Mouse (Mus musculus) thymus, adult 2 months (tissue): ENCODE data around the gene Cdk5rap2. TPM values are rescaled to one million over a fixed set of nuclear protein-coding genes. Genes with fewer than 3 reads are reported as not detected.

Experiments used
- DNase-seq: peaks from one replicate; pipeline ENCODE4 v3.0.0; 2021
- H3K27ac ChIP-seq: fragments of 200-500 bp; 2 replicates; pipeline ENCODE4 v1.5.1; 2012; ENCODE audit warnings: low read length, control low read depth; ENCODE audit not compliant: control insufficient read depth, insufficient read depth
- H3K27me3 ChIP-seq: fragments of 200-500 bp; 2 replicates; pipeline ENCODE4 v1.6.1; 2012; ENCODE audit warnings: mild to moderate bottlenecking, low read length, moderate library complexity, mixed read lengths; ENCODE audit not compliant: control insufficient read depth, insufficient read depth
- H3K36me3 ChIP-seq: fragments of 200-500 bp; 2 replicates; pipeline ENCODE4 v1.6.1; 2012; ENCODE audit warnings: mild to moderate bottlenecking, low read length, moderate library complexity; ENCODE audit not compliant: control insufficient read depth, insufficient read depth
- H3K4me1 ChIP-seq: fragments of 200-500 bp; replicated peaks from 2 replicates; pipeline ENCODE4 v1.6.1; 2012; ENCODE audit warnings: low read length; ENCODE audit not compliant: control insufficient read depth, insufficient read depth
- H3K4me3 ChIP-seq: fragments of 200-500 bp; 2 replicates; pipeline ENCODE4 v1.5.1; 2012; ENCODE audit warnings: mild to moderate bottlenecking, low read length, control low read depth, moderate library complexity; ENCODE audit not compliant: control insufficient read depth, insufficient read depth
- CTCF ChIP-seq: fragments of 200-500 bp; IDR thresholded peaks from 2 replicates; pipeline ENCODE4 v1.5.1; 2012; ENCODE audit warnings: mild to moderate bottlenecking, control low read depth, low read length, moderate library complexity, borderline replicate concordance; ENCODE audit not compliant: control insufficient read depth, poor library complexity, insufficient read depth; ENCODE audit errors: extremely low read depth
- POLR2A ChIP-seq: fragments of 200-500 bp; IDR thresholded peaks from 2 replicates; pipeline ENCODE4 v1.6.1; 2012; ENCODE audit warnings: mild to moderate bottlenecking, low read length, control low read depth, moderate library complexity; ENCODE audit not compliant: control insufficient read depth, poor library complexity, insufficient read depth; ENCODE audit errors: extremely low read depth
- WGBS: fragments of 180-500 bp; shearing (Covaris S2); methylation state at CpG from one replicate; pipeline ENCODE4 v1.1.7; 2018; 5-methylcytosine and 5-hydroxymethylcytosine counted together
- polyA plus RNA-seq: library from polyadenylated mRNA; depleted of rRNA; stranded (reverse); fragments of >200 nt; gene quantifications from 2 replicates; pipeline ENCODE4 v1.2.3, GENCODE M21; 2012

The Cdk5rap2 gene
- polyA plus RNA-seq, 1 experiment, result 13.3 TPM

DNA sequence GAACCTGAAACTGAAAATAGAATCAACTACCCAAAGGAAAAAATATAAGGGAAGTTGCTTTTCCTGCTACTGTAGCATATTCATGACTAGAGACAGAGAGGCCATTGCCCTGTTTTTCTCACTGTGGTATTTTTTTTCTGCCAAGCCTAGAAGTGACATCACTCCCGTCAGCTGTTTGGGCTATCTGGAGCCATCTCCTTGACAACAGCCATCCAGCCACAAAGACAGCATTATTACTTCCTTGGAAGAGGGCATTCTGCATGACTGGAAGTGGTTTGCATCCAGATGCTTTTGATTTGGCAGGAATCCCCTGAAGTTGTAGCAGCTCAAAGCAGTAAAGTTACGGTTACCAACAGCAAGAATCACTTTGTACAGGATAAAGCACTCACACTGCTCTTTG, 1.9 kb upstream of the Cdk5rap2 start:
- no peaks in the 10 kb centered on the region for H3K36me3 ChIP-seq

GRCm38 (mm10) chr4:70409456-70409855, 787 bp downstream of the Cdk5rap2 start:
- no peak for TF ChIP-seq CTCF
- no peak for TF ChIP-seq POLR2A
- Histone ChIP-seq H3K4me3 (no peak overlapping the region; the same call in 1 of the 2 replicates), H3K27ac (no peak overlapping the region), H3K27me3 (no peaks in the 10 kb centered on the region), H3K36me3 (no peaks in the 10 kb centered on the region), H3K4me1 (no peaks in the 10 kb centered on the region)
- WGBS, result 58% methylated on average over 9 of the region's 9 CpGs
- no peak for DNase-seq

More for the DNA sequence above, 1.9 kb upstream of the Cdk5rap2 start:
- TF ChIP-seq POLR2A, result no peak
- no peak for TF ChIP-seq CTCF
- Histone ChIP-seq H3K27me3 (no peaks in the 10 kb centered on the region), H3K4me3 (no peak overlapping the region), H3K4me1 (no peaks in the 10 kb centered on the region), H3K27ac (no peak overlapping the region)
- no peak for DNase-seq
- WGBS, result 84% methylated on average over 2 of the region's 2 CpGs

- Histone ChIP-seq H3K36me3 (peaks cover 13% of the 10 kb centered on the region), H3K27me3 (no peaks in the 10 kb centered on the region), H3K27ac (no peak overlapping the region), H3K4me3 (no peak overlapping the region), H3K4me1 (no peaks in the 10 kb centered on the region)
- no peak for DNase-seq
- WGBS, result 89% methylated on average over 9 of the region's 9 CpGs
- TF ChIP-seq CTCF (no peak), POLR2A (no peak)
Observed at GRCm38 (mm10) chr4:70402109-70402819, 8.0 kb downstream of the Cdk5rap2 start.

DNA sequence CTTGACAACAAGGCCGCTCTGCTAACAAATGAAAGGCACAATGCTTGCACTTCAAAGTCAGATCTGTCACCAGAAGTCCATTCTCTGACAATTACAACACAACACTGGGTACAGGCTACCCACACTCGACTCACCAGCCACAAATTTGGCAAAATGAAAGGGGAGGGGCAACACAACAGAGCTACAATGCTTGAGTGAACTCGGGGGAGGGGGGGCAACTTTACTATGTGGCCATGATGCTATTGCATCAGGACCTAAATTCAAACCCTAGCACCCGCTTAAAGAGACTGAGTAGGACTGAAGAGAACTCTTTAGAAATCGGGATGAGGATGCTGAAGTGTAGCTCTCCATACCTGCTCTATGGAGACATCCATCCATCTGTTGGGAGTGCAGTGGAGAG, 10.8 kb downstream of the Cdk5rap2 start:
- 88% methylated on average over 5 of the region's 5 CpGs for WGBS
- no peak overlapping the region for H3K27ac ChIP-seq
- no peaks in the 10 kb centered on the region for H3K4me1 ChIP-seq
- peaks cover 13% of the 10 kb centered on the region for H3K36me3 ChIP-seq
- no peak for DNase-seq
- H3K4me3 ChIP-seq, result no peak overlapping the region
- H3K27me3 ChIP-seq, result no peaks in the 10 kb centered on the region
- TF ChIP-seq POLR2A (no peak), CTCF (no peak)

DNA sequence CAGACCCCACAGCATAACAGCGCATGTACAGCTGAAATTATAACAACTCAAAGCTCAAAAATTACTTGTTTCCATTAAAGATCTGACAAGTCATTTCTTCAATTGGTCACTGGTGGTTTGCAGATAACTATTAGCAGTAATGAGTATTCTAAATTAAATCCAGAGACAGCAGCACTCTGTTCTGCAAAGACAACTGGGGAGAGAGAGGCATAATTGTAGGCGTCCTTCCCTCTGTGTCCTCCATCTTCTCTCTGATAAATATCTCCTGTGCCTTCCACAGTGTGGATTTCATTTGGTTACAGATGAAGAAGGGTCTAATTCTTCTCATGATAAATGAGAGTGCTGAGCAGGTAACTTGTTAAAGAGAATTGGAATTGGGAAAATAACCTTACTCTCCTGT, 11.2 kb downstream of the Cdk5rap2 start:
- Histone ChIP-seq H3K36me3 (peaks cover 13% of the 10 kb centered on the region), H3K4me1 (no peaks in the 10 kb centered on the region), H3K27me3 (no peaks in the 10 kb centered on the region), H3K27ac (no peak overlapping the region), H3K4me3 (no peak overlapping the region)
- no peak for DNase-seq
- no peak for TF ChIP-seq CTCF
- 96% methylated on average over 2 of the region's 2 CpGs for WGBS

- TF ChIP-seq CTCF, result no peak
- no peak for TF ChIP-seq POLR2A
- WGBS, result 92% methylated on average over 4 of the region's 4 CpGs
- Histone ChIP-seq H3K27me3 (no peaks in the 10 kb centered on the region), H3K36me3 (peaks cover 13% of the 10 kb centered on the region), H3K4me1 (no peaks in the 10 kb centered on the region), H3K27ac (no peak overlapping the region), H3K4me3 (no peak overlapping the region)
- no peak for DNase-seq
Observed at GRCm38 (mm10) chr4:70398088-70398487, 12.2 kb downstream of the Cdk5rap2 start.

DNA sequence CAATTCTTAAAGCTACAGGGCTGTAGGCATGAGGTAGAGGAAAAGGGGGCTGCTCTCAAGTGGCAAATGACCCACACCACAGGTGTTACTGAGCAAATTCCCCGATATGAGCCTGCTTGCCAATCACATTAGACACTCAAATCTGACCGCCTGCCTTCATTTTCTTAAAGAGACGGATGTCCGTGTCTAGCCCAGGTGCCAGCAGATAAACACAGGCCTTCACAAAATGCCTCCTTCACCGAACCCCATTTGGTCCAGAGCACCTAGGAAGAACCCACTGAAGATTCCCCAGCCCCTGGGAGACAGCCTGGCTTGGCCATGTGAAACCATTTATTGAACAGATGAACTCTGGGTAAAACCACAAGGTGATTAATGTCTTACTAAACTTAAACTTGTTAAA, 13.5 kb downstream of the Cdk5rap2 start:
- no peak for DNase-seq
- no peak for TF ChIP-seq CTCF
- TF ChIP-seq POLR2A, result no peak
- no peak overlapping the region for H3K27ac ChIP-seq
- no peaks in the 10 kb centered on the region for H3K4me1 ChIP-seq
- no peaks in the 10 kb centered on the region for H3K27me3 ChIP-seq
- WGBS, result 95% methylated on average over 5 of the region's 5 CpGs
- H3K36me3 ChIP-seq, result peaks cover 7% of the 10 kb centered on the region
- no peak overlapping the region for H3K4me3 ChIP-seq
